Mouse (Mus musculus) intestine, embryonic 15.5 days (tissue): ENCODE data around the gene Nckap5. TPM values are rescaled to one million over a fixed set of nuclear protein-coding genes. Genes with fewer than 3 reads are reported as not detected.
A peak's percentile ranks its signal among the peaks of the same experiment; 100 is the strongest.
"Not testable (repeated sequence)": the region's sequence is repeated elsewhere in the genome, so short reads cannot be mapped to it uniquely, and the experiment has no call there.

Experiments used
- ATAC-seq: fragments of 200-750 bp; cut with Nextera tagmentation; 2 replicates; pipeline ENCODE4 v1.8.0; 2017; ENCODE audit warnings: moderate TSS enrichment, moderate library complexity
- H3K27ac ChIP-seq: fragments of 300-500 bp; sonication (generic); 2 replicates; pipeline ENCODE4 v1.5.1; 2015; ENCODE audit warnings: mild to moderate bottlenecking, inconsistent platforms
- H3K27me3 ChIP-seq: fragments of 300-500 bp; sonication (generic); replicated peaks from 2 replicates; pipeline ENCODE4 v1.6.1; 2015; ENCODE audit warnings: inconsistent platforms
- H3K36me3 ChIP-seq: fragments of 300-500 bp; sonication (generic); 2 replicates; pipeline ENCODE4 v1.6.1; 2015; ENCODE audit warnings: inconsistent platforms
- H3K4me1 ChIP-seq: fragments of 300-500 bp; sonication (generic); replicated peaks from 2 replicates; pipeline ENCODE4 v1.6.1; 2015; ENCODE audit warnings: inconsistent platforms
- H3K4me2 ChIP-seq: fragments of 300-500 bp; sonication (generic); replicated peaks from 2 replicates; pipeline ENCODE4 v1.6.1; 2015; ENCODE audit warnings: mild to moderate bottlenecking, inconsistent platforms
- H3K4me3 ChIP-seq: fragments of 300-500 bp; sonication (generic); replicated peaks from 2 replicates; pipeline ENCODE4 v1.5.1; 2015; ENCODE audit warnings: inconsistent platforms
- H3K9ac ChIP-seq: fragments of 300-500 bp; sonication (generic); 2 replicates; pipeline ENCODE4 v1.6.1; 2015; ENCODE audit warnings: inconsistent platforms
- H3K9me3 ChIP-seq: fragments of 300-500 bp; sonication (generic); 2 replicates; pipeline ENCODE4 v1.6.1; 2016; ENCODE audit warnings: inconsistent platforms
- WGBS: fragments of 180-500 bp; shearing (Covaris S2); methylation state at CpG from one replicate; pipeline ENCODE4 v1.1.7; 2015; 5-methylcytosine and 5-hydroxymethylcytosine counted together
- polyA plus RNA-seq: library from polyadenylated mRNA; unstranded; fragments of >200 nt; fragmentation: Nextera tagmentation; extraction: Ambion mirVana; gene quantifications from 2 replicates; pipeline ENCODE4 v1.2.1, GENCODE M21; 2015

The Nckap5 gene
- polyA plus RNA-seq, 1 experiment from 2014 or later: 11.4 TPM

DNA sequence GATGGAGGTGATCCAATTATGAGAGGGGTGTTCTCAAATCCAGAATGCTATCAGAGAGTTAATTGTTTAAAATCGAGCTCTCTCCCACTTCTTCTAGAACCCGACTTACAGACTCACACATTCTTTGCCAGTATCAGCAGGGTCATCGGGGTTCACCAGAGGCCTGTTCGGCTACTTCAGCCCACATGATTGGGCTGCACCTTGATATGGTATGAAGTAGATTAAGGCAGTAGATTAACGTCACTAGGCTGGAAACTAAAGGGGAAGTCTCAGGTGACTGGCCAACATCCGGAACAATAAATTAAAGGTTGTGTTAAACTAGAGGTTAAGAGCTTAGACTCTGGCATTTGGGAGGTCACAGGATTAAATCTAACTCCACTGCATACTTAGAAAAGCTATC lies 8.4 kb downstream of the Nckap5 start:
- Histone ChIP-seq H3K4me2 (no peak overlapping the region), H3K27me3 (no peaks in the 10 kb centered on the region), H3K9me3 (no peaks in the 10 kb centered on the region), H3K9ac (no peak overlapping the region), H3K4me1 (peaks cover 3% of the 10 kb centered on the region; the same call in 1 of the 2 replicates), H3K27ac (no peak overlapping the region), H3K36me3 (no peaks in the 10 kb centered on the region), H3K4me3 (no peak overlapping the region)
- WGBS: 70% methylated on average over 6 of the region's 6 CpGs
- ATAC-seq: no peak

- H3K27ac ChIP-seq: no peak overlapping the region
- H3K27me3 ChIP-seq: no peaks in the 10 kb centered on the region
- H3K36me3 ChIP-seq: no peaks in the 10 kb centered on the region
- peaks cover 3% of the 10 kb centered on the region; the same call in 1 of the 2 replicates for H3K4me1 ChIP-seq
- H3K9me3 ChIP-seq: no peaks in the 10 kb centered on the region
- no peak overlapping the region for H3K4me2 ChIP-seq
- no peak overlapping the region for H3K4me3 ChIP-seq
- WGBS: 32% methylated on average over 9 of the region's 9 CpGs
- peak; percentile 78 for ATAC-seq
- H3K9ac ChIP-seq: no peak overlapping the region
These were observed 13.1 kb downstream of the Nckap5 start for GRCm38 (mm10) chr1:126817381-126818034.

GRCm38 (mm10) chr1:126806994-126807611 lies 23.5 kb downstream of the Nckap5 start:
- WGBS: 68% methylated on average over 3 of the region's 3 CpGs
- no peaks in the 10 kb centered on the region for H3K9me3 ChIP-seq
- H3K9ac ChIP-seq: no peak overlapping the region
- no peak overlapping the region for H3K4me3 ChIP-seq
- H3K27me3 ChIP-seq: no peaks in the 10 kb centered on the region
- no peaks in the 10 kb centered on the region for H3K4me1 ChIP-seq
- H3K27ac ChIP-seq: no peak overlapping the region
- no peak overlapping the region for H3K4me2 ChIP-seq
- no peaks in the 10 kb centered on the region for H3K36me3 ChIP-seq
- no peak for ATAC-seq

GRCm38 (mm10) chr1:126806548-126806947 lies 24.1 kb downstream of the Nckap5 start:
- no peak for ATAC-seq
- Histone ChIP-seq H3K36me3 (no peaks in the 10 kb centered on the region), H3K9me3 (no peaks in the 10 kb centered on the region), H3K4me3 (no peak overlapping the region), H3K27ac (no peak overlapping the region), H3K27me3 (no peaks in the 10 kb centered on the region), H3K9ac (no peak overlapping the region), H3K4me1 (no peaks in the 10 kb centered on the region), H3K4me2 (no peak overlapping the region)
- whole genome bisulfite sequencing: 65% methylated on average over 7 of the region's 7 CpGs

DNA sequence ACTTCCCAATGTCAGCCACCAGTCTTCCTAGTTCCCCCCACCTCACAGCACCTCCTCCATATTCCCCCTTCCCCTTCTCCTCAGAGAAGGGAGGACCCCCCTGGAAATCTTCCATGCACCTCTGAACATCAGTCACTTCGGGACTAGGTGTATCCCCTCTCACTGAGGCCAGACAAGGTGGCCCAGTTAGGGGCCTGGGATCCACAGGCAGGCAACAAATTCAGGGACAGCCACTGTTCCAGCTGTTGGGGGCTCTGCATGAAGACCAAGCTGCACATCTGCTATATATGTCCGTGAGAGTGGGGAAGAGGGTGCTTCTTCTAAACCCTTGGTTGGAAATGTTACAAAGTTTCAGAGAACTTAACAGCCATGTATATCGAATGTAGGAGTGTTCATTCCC lies 28.2 kb downstream of the Nckap5 start:
- H3K27me3 ChIP-seq: no peaks in the 10 kb centered on the region
- H3K4me1 ChIP-seq: no peaks in the 10 kb centered on the region
- H3K9me3 ChIP-seq: no peaks in the 10 kb centered on the region
- no peak overlapping the region for H3K27ac ChIP-seq
- ATAC-seq: no peak
- no peak overlapping the region for H3K4me2 ChIP-seq
- H3K9ac ChIP-seq: no peak overlapping the region
- WGBS: 74% methylated on average over 3 of the region's 3 CpGs
- no peak overlapping the region for H3K4me3 ChIP-seq
- no peaks in the 10 kb centered on the region for H3K36me3 ChIP-seq

- H3K9me3 ChIP-seq: no peaks in the 10 kb centered on the region
- no peak overlapping the region for H3K27ac ChIP-seq
- H3K4me1 ChIP-seq: no peaks in the 10 kb centered on the region
- H3K4me2 ChIP-seq: no peak overlapping the region
- ATAC-seq: no peak
- H3K4me3 ChIP-seq: no peak overlapping the region
- H3K9ac ChIP-seq: no peak overlapping the region
- no peaks in the 10 kb centered on the region for H3K36me3 ChIP-seq
- H3K27me3 ChIP-seq: no peaks in the 10 kb centered on the region
- WGBS: 33% methylated on average over 8 of the region's 8 CpGs
These were observed 28.9 kb downstream of the Nckap5 start for GRCm38 (mm10) chr1:126801706-126802105.

GRCm38 (mm10) chr1:126799379-126799798 lies 31.2 kb downstream of the Nckap5 start:
- H3K4me2 ChIP-seq: no peak overlapping the region
- no peak overlapping the region for H3K27ac ChIP-seq
- 70% methylated on average over 11 of the region's 11 CpGs for WGBS
- ATAC-seq: no peak; the same call in 1 of the 2 replicates
- H3K4me1 ChIP-seq: no peaks in the 10 kb centered on the region
- H3K4me3 ChIP-seq: no peak overlapping the region
- H3K27me3 ChIP-seq: no peaks in the 10 kb centered on the region
- H3K9ac ChIP-seq: no peak overlapping the region
- H3K36me3 ChIP-seq: no peaks in the 10 kb centered on the region
- H3K9me3 ChIP-seq: no peaks in the 10 kb centered on the region

DNA sequence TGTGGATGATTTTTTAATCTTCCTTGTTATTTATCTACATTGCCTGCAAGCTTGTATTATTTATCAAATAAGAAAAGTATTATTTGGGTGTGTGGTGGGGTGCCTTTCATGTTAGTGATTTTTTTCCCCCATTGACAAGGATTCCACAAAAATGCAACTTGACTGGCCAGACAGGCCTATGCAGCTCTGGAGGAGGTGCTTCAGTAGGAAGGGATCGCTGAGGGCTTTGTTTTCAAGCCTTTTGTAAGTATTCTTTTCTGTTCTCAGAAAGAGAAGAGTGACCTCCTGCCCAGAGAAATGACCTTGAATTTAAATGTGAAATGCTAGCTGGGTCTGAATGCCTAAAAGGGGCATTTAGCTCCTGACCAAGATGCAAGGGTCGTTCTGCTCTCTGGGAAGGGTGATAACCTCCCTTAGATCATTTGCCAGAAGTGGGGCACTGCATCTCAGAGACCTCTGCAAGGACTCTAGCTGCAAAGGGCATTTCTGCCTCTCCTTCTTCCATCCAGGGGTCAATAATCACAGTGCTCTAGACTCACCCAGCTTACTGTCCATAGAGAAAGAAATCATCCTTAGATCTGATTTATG lies 50.2 kb downstream of the Nckap5 start:
- ATAC-seq, H3K4me3 ChIP-seq, H3K4me2 ChIP-seq, H3K27me3 ChIP-seq, H3K36me3 ChIP-seq, H3K4me1 ChIP-seq, H3K27ac ChIP-seq, H3K9me3 ChIP-seq, H3K9ac ChIP-seq: not testable (repeated sequence)
- WGBS: no CpG with 5 or more reads among the region's 2 CpGs

- no CpG with 5 or more reads among the region's 6 CpGs for WGBS
- ATAC-seq, H3K27me3 ChIP-seq: not testable (repeated sequence)
These were observed 56.7 kb downstream of the Nckap5 start for GRCm38 (mm10) chr1:126773947-126774346.

GRCm38 (mm10) chr1:126766971-126767370 lies 63.6 kb downstream of the Nckap5 start:
- no peaks in the 10 kb centered on the region for H3K4me1 ChIP-seq
- no peak overlapping the region for H3K9ac ChIP-seq
- H3K4me3 ChIP-seq: no peak overlapping the region
- H3K27me3 ChIP-seq: no peaks in the 10 kb centered on the region
- H3K36me3 ChIP-seq: no peaks in the 10 kb centered on the region
- 46% methylated on average over 1 of the region's 1 CpGs for WGBS
- no peaks in the 10 kb centered on the region for H3K9me3 ChIP-seq
- no peak overlapping the region for H3K4me2 ChIP-seq
- no peak overlapping the region for H3K27ac ChIP-seq
- ATAC-seq: no peak

More at GRCm38 (mm10) chr1:126773947-126774346, 56.7 kb downstream of the Nckap5 start:
- H3K9me3 ChIP-seq, H3K27ac ChIP-seq, H3K36me3 ChIP-seq, H3K4me1 ChIP-seq, H3K4me2 ChIP-seq, H3K4me3 ChIP-seq, H3K9ac ChIP-seq: not testable (repeated sequence)

- no peaks in the 10 kb centered on the region for H3K27me3 ChIP-seq
- no peak for ATAC-seq
- 66% methylated on average over 6 of the region's 6 CpGs for WGBS
These were observed 65.0 kb downstream of the Nckap5 start for GRCm38 (mm10) chr1:126765506-126766170.

GRCm38 (mm10) chr1:126764201-126764600 lies 66.4 kb downstream of the Nckap5 start:
- Histone ChIP-seq H3K4me1 (no peaks in the 10 kb centered on the region), H3K27me3 (no peaks in the 10 kb centered on the region), H3K9me3 (no peaks in the 10 kb centered on the region), H3K4me3 (no peak overlapping the region), H3K27ac (no peak overlapping the region), H3K36me3 (no peaks in the 10 kb centered on the region), H3K9ac (no peak overlapping the region), H3K4me2 (no peak overlapping the region)
- 68% methylated on average over 3 of the region's 3 CpGs for WGBS
- ATAC-seq: no peak

More at GRCm38 (mm10) chr1:126765506-126766170, 65.0 kb downstream of the Nckap5 start:
- no peaks in the 10 kb centered on the region for H3K4me1 ChIP-seq
- no peaks in the 10 kb centered on the region for H3K36me3 ChIP-seq
- no peak overlapping the region for H3K4me3 ChIP-seq
- no peak overlapping the region for H3K27ac ChIP-seq
- no peaks in the 10 kb centered on the region for H3K9me3 ChIP-seq
- no peak overlapping the region for H3K4me2 ChIP-seq
- no peak overlapping the region for H3K9ac ChIP-seq
